Mouse (Mus musculus) liver, embryonic 13.5 days (tissue): ENCODE measurements around the gene Ebp. TPM values are rescaled to one million over a fixed set of nuclear protein-coding genes. Genes with fewer than 3 reads are reported as not detected.

Experiments
- ATAC-seq: fragments of 200-750 bp; cut with Nextera tagmentation; 2 replicates; pipeline ENCODE4 v1.8.0; 2017; ENCODE audit warnings: low read depth, mild to moderate bottlenecking, moderate number of reproducible peaks, moderate library complexity
- DNase-seq: peaks from one replicate; pipeline ENCODE4 v3.0.0; 2022
- H3K27ac ChIP-seq: fragments of 300-500 bp; sonication (generic); 2 replicates; pipeline ENCODE4 v1.5.1; 2015; ENCODE audit warnings: moderate library complexity, mild to moderate bottlenecking, inconsistent platforms
- H3K27me3 ChIP-seq: fragments of 300-500 bp; sonication (generic); 2 replicates; pipeline ENCODE4 v1.6.1; 2015; ENCODE audit warnings: mild to moderate bottlenecking, inconsistent platforms
- H3K36me3 ChIP-seq: fragments of 300-500 bp; sonication (generic); 2 replicates; pipeline ENCODE4 v1.6.1; 2015; ENCODE audit warnings: mild to moderate bottlenecking, inconsistent platforms
- H3K4me1 ChIP-seq: fragments of 300-500 bp; sonication (generic); replicated peaks from 2 replicates; pipeline ENCODE4 v1.6.1; 2015; ENCODE audit warnings: inconsistent platforms
- H3K4me2 ChIP-seq: fragments of 300-500 bp; sonication (generic); 2 replicates; pipeline ENCODE4 v1.6.1; 2015; ENCODE audit warnings: inconsistent platforms, mild to moderate bottlenecking, moderate library complexity
- H3K4me3 ChIP-seq: fragments of 300-500 bp; sonication (generic); replicated peaks from 2 replicates; pipeline ENCODE4 v1.5.1; 2015; ENCODE audit warnings: mild to moderate bottlenecking, inconsistent platforms
- H3K9ac ChIP-seq: fragments of 300-500 bp; sonication (generic); 2 replicates; pipeline ENCODE4 v1.6.1; 2015; ENCODE audit warnings: mild to moderate bottlenecking, inconsistent platforms
- H3K9me3 ChIP-seq: fragments of 300-500 bp; sonication (generic); replicated peaks from 2 replicates; pipeline ENCODE4 v1.6.1; 2016; ENCODE audit warnings: inconsistent platforms
- WGBS: fragments of 180-500 bp; shearing (Covaris S2); methylation state at CpG from one replicate; pipeline ENCODE4 v1.1.7; 2015; ENCODE audit not compliant: insufficient replicate concordance; 5-methylcytosine and 5-hydroxymethylcytosine counted together
- polyA plus RNA-seq: library from polyadenylated mRNA; unstranded; fragments of >200 nt; fragmentation: Nextera tagmentation; extraction: Ambion mirVana; gene quantifications from 2 replicates; pipeline ENCODE4 v1.2.1, GENCODE M21; 2015

Ebp gene
- polyA plus RNA-seq, 1 experiment from 2014 or later: 64.4 TPM

GRCm38 (mm10) chrX:8211490-8212207 is 18.3 kb upstream of the Ebp start:
- peaks cover 8% of the 10 kb centered on the region; the same call in 1 of the 2 replicates for H3K27me3 ChIP-seq
- H3K36me3 ChIP-seq: no peaks in the 10 kb centered on the region
- no peak overlapping the region for H3K4me3 ChIP-seq
- H3K9ac ChIP-seq: no peak overlapping the region
- DNase-seq (no peak), ATAC-seq (no peak)
- no peaks in the 10 kb centered on the region for H3K9me3 ChIP-seq
- no peak overlapping the region for H3K27ac ChIP-seq
- 45% methylated on average over 7 of the region's 7 CpGs for WGBS
- no peak overlapping the region for H3K4me2 ChIP-seq
- peaks cover 9% of the 10 kb centered on the region for H3K4me1 ChIP-seq

DNA sequence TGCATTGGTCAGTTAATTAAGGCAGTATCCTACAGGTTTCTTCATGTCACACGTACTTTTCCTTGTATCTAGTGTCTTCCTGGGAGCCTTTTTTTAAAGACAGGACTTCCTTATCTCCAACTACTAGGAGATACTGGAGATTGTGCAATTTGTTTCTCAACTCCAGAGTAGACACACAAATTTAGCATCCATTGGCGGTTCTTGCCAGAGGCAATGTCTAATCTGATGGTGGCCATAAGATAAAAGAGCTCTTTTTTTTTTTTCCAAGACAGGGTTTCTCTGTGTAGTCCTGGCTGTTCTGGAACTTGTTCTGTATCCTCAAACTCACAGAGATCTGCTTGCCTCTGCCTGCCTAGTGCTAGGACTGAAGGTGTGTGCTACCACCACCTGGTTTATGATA is 16.4 kb upstream of the Ebp start:
- Histone ChIP-seq H3K9ac (no peak overlapping the region), H3K9me3 (no peaks in the 10 kb centered on the region), H3K4me3 (no peak overlapping the region), H3K4me2 (no peak overlapping the region), H3K27me3 (peaks cover 24% of the 10 kb centered on the region), H3K36me3 (no peaks in the 10 kb centered on the region), H3K27ac (no peak overlapping the region), H3K4me1 (peaks cover 13% of the 10 kb centered on the region)
- WGBS: 36% methylated on average over 2 of the region's 2 CpGs
- ATAC-seq (no peak), DNase-seq (no peak)

DNA sequence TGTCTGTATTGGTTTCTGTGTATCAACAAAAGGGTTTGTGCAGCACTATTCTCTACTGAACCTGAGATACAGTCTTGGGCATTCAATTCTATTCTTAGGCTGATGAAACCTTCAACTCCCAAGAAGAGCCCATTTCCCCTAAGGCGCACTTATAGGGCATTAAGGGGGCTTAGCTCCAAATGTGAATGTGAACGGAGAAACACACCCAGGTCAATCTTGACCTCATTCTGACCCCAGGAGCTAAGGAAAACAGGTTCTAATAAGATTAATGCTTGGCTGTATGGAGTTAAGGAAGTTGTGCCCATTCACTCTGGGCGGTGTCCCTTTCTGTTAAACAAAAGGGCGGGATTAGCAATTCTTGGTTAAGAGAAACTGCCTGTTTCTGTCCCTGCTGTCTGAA is 13.9 kb upstream of the Ebp start:
- Histone ChIP-seq H3K27ac (no peak overlapping the region), H3K27me3 (peaks cover 24% of the 10 kb centered on the region), H3K9ac (no peak overlapping the region), H3K4me2 (peak overlapping the region; percentile 72), H3K9me3 (no peaks in the 10 kb centered on the region), H3K4me3 (no peak overlapping the region), H3K36me3 (no peaks in the 10 kb centered on the region), H3K4me1 (peaks cover 13% of the 10 kb centered on the region)
- no peak for ATAC-seq
- no peak for DNase-seq
- 23% methylated on average over 4 of the region's 4 CpGs for WGBS

GRCm38 (mm10) chrX:8206694-8207197 is 13.4 kb upstream of the Ebp start:
- Histone ChIP-seq H3K4me1 (peaks cover 13% of the 10 kb centered on the region), H3K27ac (no peak overlapping the region), H3K9ac (0 out of 2 replicates have a peak overlapping the region, but pooled peaks have one; percentile 59), H3K4me3 (peak overlapping the region; percentile 54), H3K27me3 (peaks cover 24% of the 10 kb centered on the region), H3K4me2 (peak overlapping the region; percentile 72), H3K36me3 (no peaks in the 10 kb centered on the region), H3K9me3 (no peaks in the 10 kb centered on the region)
- 14% methylated on average over 11 of the region's 11 CpGs for WGBS
- ATAC-seq (no peak), DNase-seq (no peak)

DNA sequence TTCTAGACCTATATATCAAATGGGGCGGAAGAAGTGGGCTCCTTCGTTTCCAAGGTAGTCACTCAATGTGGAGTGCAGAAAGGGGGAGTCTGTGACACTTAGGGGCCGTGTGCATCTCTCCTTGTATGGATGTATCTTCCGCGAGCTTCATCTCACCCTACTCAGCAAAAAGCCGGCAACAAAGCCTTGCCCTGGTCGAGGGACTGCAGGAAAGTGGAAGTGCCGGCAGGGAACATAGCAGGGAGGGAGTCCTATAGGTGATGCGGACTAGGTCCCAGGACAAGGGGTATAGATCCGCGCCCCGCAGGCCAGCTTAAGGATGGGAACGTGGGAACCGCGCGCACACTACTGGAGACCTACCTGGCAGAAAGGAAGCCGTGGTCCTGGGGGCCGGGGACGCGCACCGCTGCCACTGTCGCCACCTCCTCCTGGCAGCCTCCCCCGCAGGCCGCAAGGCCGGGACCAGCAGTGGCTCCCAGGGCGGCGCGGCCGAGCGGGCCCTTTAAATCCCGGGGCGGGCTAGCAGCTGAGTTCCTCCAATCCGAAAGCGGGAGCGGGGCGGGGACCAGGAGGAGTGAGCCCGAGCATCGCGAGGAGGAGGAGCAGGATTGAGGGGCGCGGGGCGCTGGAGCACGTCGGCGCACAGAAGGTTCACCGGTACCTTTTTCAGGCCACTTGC is 12.8 kb upstream of the Ebp start, which contains the start of gene Porcn:
TSS of gene Porcn (minus strand) at position 511 of the 679 bp plus-strand sequence.
- no peak within 1 kb of the TSS for H3K27ac ChIP-seq
- 8% methylated on average over 46 of the region's 46 CpGs for WGBS
- ATAC-seq (peak; percentile 93), DNase-seq (peak; percentile 64)
- peak within 1 kb of the TSS; percentile 72 for H3K4me2 ChIP-seq
- peaks cover 13% of the 10 kb centered on the region for H3K4me1 ChIP-seq
- H3K36me3 ChIP-seq: no peaks in the 10 kb centered on the region
- no peaks in the 10 kb centered on the region for H3K9me3 ChIP-seq
- H3K27me3 ChIP-seq: peaks cover 24% of the 10 kb centered on the region
- peak within 1 kb of the TSS; percentile 59 for H3K9ac ChIP-seq
- H3K4me3 ChIP-seq: peak within 1 kb of the TSS; percentile 54

- Histone ChIP-seq H3K4me2 (peak overlapping the region; percentile 72; the same call in 1 of the 2 replicates), H3K36me3 (no peaks in the 10 kb centered on the region), H3K27me3 (peaks cover 24% of the 10 kb centered on the region), H3K4me1 (peaks cover 13% of the 10 kb centered on the region), H3K27ac (no peak overlapping the region), H3K4me3 (peak overlapping the region; percentile 54; the same call in 1 of the 2 replicates), H3K9ac (no peak overlapping the region), H3K9me3 (no peaks in the 10 kb centered on the region)
- no peak for ATAC-seq
- DNase-seq: no peak
- 40% methylated on average over 7 of the region's 7 CpGs for WGBS
Observed at GRCm38 (mm10) chrX:8205551-8205950, 12.2 kb upstream of the Ebp start.

- no peaks in the 10 kb centered on the region for H3K36me3 ChIP-seq
- peaks cover 24% of the 10 kb centered on the region for H3K27me3 ChIP-seq
- no peak overlapping the region for H3K9ac ChIP-seq
- WGBS: 43% methylated on average over 4 of the region's 4 CpGs
- no peak for DNase-seq
- H3K27ac ChIP-seq: no peak overlapping the region
- no peak for ATAC-seq
- H3K4me3 ChIP-seq: no peak overlapping the region
- no peaks in the 10 kb centered on the region for H3K9me3 ChIP-seq
- peaks cover 13% of the 10 kb centered on the region for H3K4me1 ChIP-seq
- H3K4me2 ChIP-seq: no peak overlapping the region
Observed at GRCm38 (mm10) chrX:8205088-8205487, 11.8 kb upstream of the Ebp start.

- no peak overlapping the region for H3K4me3 ChIP-seq
- 70% methylated on average over 10 of the region's 10 CpGs for WGBS
- H3K36me3 ChIP-seq: no peaks in the 10 kb centered on the region
- no peak overlapping the region for H3K4me2 ChIP-seq
- no peak overlapping the region for H3K27ac ChIP-seq
- H3K9ac ChIP-seq: no peak overlapping the region
- H3K4me1 ChIP-seq: peaks cover 13% of the 10 kb centered on the region
- H3K27me3 ChIP-seq: peaks cover 24% of the 10 kb centered on the region
- H3K9me3 ChIP-seq: no peaks in the 10 kb centered on the region
- ATAC-seq: no peak
- no peak for DNase-seq
Observed at GRCm38 (mm10) chrX:8204076-8204475, 10.8 kb upstream of the Ebp start.

DNA sequence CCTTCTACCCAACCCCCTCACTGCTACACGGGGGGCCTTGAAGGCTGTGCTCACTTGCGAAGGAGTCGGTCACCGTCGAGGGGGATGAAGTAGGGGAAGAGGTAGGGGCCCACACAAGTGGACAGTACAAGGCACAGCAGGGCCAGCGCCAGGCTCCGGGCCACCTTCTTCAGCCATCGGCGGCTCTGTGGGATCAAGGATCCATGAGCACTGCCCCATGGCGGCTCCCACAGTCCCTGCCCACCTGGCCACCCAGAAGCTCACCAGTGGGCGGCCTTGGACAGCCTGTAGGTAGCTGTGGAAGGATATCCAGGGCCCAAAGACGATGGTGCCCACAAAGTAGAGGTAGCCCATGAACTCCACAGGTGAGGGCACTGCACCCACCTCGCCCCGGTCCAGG is 9.8 kb upstream of the Ebp start:
- WGBS: 65% methylated on average over 14 of the region's 14 CpGs
- Histone ChIP-seq H3K27me3 (peaks cover 20% of the 10 kb centered on the region), H3K9ac (no peak overlapping the region), H3K4me2 (no peak overlapping the region), H3K4me3 (no peak overlapping the region), H3K36me3 (no peaks in the 10 kb centered on the region), H3K27ac (no peak overlapping the region), H3K4me1 (peaks cover 13% of the 10 kb centered on the region), H3K9me3 (no peaks in the 10 kb centered on the region)
- no peak for ATAC-seq
- DNase-seq: no peak

DNA sequence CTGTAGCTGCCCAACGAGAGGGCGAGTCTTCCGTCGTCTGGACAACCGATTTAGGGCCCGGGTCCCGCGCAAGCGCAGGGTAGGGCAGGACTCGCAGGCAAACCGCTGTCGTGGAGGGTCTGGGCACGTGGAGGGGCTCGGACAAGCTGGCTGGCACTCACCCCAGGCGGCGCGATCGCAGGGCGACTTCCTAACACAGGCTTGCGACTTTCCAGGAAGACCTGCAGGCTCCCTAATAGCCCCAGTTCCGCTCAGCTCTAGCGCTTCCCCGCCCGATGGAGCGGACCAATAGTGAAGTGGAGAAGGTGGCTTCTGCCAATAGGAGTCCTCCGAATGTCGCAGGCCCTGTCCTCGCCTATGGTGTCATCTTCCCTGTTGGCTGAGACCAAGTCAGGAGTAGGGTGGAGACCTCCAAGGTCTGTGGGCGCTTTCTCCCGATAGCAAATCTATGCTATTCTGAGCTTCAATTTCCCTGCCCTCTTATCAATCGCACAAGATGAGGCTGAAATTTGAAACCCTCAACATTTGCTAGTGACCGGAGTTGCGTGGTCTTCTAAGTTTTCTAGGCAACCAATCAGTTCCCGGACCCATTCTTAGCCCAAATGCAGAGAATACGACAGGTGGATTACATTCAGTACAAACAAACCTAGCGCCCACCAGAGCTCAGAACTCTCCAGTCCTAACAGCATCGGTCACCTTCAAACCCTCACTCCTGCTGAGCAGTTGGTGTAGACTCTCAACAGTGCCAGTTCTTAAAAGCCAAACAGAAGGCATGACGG is 483 bp downstream of the Ebp start:
- peak overlapping the region; percentile 79 for H3K4me2 ChIP-seq
- H3K9ac ChIP-seq: peak overlapping the region; percentile 82
- no peaks in the 10 kb centered on the region for H3K27me3 ChIP-seq
- H3K4me1 ChIP-seq: peaks cover 16% of the 10 kb centered on the region
- WGBS: 13% methylated on average over 38 of the region's 38 CpGs
- H3K27ac ChIP-seq: peak overlapping the region; percentile 84
- DNase-seq (peak; percentile 81), ATAC-seq (peak; percentile 100)
- peaks cover 4% of the 10 kb centered on the region; the same call in 1 of the 2 replicates for H3K36me3 ChIP-seq
- no peaks in the 10 kb centered on the region for H3K9me3 ChIP-seq
- peak overlapping the region; percentile 73 for H3K4me3 ChIP-seq

- no peak for ATAC-seq
- H3K4me1 ChIP-seq: peaks cover 16% of the 10 kb centered on the region
- H3K36me3 ChIP-seq: peaks cover 5% of the 10 kb centered on the region; the same call in 1 of the 2 replicates
- whole genome bisulfite sequencing: 13% methylated on average over 13 of the region's 13 CpGs
- no peaks in the 10 kb centered on the region for H3K9me3 ChIP-seq
- peak overlapping the region; percentile 79 for H3K4me2 ChIP-seq
- H3K4me3 ChIP-seq: peak overlapping the region; percentile 73
- no peaks in the 10 kb centered on the region for H3K27me3 ChIP-seq
- DNase-seq: no peak
- peak overlapping the region; percentile 82 for H3K9ac ChIP-seq
- H3K27ac ChIP-seq: peak overlapping the region; percentile 84
Observed at GRCm38 (mm10) chrX:8192126-8192639, 1.1 kb downstream of the Ebp start.
